Mouse (Mus musculus) lung, adult 18-20 months (tissue): Measurements from ENCODE around the gene Cyp4f37.
"Not testable (repeated sequence)": the region's sequence is repeated elsewhere in the genome, so short reads cannot be mapped to it uniquely, and the experiment has no call there.

Experiments
- DNase-seq, 2 experiments: peaks; one replicate each; pipeline ENCODE4 v3.0.0; 2022; ENCODE audit warnings: mixed read lengths in 2 of 2

Cyp4f37 gene

GRCm38 (mm10) chr17:32621018-32621417 is at the start of gene Cyp4f37:
Gene Cyp4f37 (plus strand): TSS chr17:32621309.
- DNase-seq = not testable (repeated sequence)

DNA sequence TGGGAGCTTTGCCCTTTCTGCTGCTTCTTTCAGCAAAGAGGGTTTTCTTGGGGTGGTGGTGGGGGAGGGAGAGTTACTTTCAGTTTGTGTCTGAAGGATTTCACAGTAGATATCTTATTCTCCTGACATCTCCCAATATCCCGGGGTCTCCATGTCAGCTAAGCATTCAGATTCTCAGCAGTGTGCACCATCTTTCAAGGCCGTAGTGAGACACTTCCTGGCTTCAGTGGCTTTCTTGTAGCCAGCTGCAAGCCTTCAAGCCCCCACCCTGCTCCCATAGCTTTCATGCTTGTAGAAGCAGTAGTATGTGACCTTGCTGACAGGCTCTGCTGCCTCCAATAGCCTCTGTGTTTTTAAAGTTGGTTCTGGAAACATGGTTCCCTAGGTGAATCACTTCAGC is 47.8 kb upstream of the Cyp4f37 start:
- not testable (repeated sequence) for DNase-seq

GRCm38 (mm10) chr17:32577496-32578186 is 43.5 kb upstream of the Cyp4f37 start:
- DNase-seq = peak in 1 of 2 experiments; percentile 18

GRCm38 (mm10) chr17:32596494-32596893 is 24.6 kb upstream of the Cyp4f37 start:
- no peak for DNase-seq

GRCm38 (mm10) chr17:32608055-32608454 is 13.1 kb upstream of the Cyp4f37 start:
- peak in 1 of 2 experiments; percentile 9 for DNase-seq

- not testable (repeated sequence) for DNase-seq
These were observed 10.9 kb upstream of the Cyp4f37 start for GRCm38 (mm10) chr17:32610231-32610630.

GRCm38 (mm10) chr17:32610896-32611295 is 10.2 kb upstream of the Cyp4f37 start:
- DNase-seq = no peak

DNA sequence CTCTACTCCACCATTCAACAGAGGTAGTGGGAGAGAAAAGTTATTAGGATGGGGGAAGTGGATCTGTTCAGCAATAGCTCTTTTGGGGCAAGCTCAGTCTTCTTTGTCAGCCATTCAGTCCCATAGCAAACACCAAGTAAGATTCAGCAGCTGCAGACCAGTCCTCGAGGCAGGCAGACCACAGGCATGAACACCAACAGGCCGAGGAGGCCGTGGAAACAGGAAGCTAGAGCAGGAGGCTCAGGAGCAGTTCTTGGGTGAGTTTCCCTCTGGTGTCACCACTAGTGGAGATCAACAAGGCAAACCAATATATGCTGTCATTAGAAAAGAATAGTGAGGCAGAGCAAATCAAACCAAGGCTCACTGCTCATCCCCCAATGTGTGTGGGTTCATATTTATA is 8.7 kb upstream of the Cyp4f37 start:
- DNase-seq = no peak

- DNase-seq = no peak
These were observed 3.9 kb upstream of the Cyp4f37 start for GRCm38 (mm10) chr17:32617252-32617651.

- not testable (repeated sequence) for DNase-seq
These were observed 8.6 kb downstream of the Cyp4f37 start for GRCm38 (mm10) chr17:32629726-32630125.

DNA sequence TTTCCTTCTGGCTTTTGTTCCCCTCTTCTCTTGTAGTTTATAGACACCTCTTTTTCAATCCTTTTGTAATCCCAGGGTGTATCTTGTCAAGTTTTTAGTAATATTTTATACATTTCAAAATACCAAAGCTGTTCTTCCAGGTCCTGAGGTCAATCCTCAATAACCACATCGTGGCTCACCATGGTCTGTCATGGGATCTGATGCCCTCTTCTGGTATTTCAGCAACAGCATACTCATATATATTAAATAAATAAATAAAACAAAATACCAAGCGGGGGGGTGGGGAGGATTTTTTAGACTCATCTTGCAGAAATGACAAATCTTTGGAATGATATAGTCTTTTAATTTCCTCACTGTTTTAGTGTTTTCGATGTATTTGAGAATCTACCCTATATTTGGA is 10.8 kb downstream of the Cyp4f37 start:
- DNase-seq = no peak

- not testable (repeated sequence) for DNase-seq
These were observed 13.3 kb downstream of the Cyp4f37 start for GRCm38 (mm10) chr17:32634242-32634971.

- DNase-seq = peak; percentile 75 to 77
These were observed 13.8 kb downstream of the Cyp4f37 start for GRCm38 (mm10) chr17:32634972-32635314.

DNA sequence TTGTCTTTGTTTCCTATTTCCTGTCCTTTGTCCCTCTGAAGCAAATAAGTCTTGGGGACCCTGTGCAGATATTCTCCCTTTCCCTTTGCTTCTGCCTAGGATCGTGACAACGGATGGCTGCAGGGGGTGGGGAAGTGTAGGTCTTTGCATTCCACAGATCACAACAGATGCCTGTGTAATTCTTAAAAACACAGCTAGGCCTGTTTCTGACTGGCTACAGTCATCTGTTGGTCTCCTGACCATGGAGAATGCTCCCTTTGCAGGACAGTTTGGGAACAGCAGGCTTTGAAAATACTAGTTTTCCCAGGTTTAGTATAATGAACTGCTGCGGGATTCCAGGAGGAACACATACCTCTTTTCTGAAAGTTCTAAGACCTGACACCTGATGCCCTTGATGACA is 15.2 kb downstream of the Cyp4f37 start:
- DNase-seq = no peak

GRCm38 (mm10) chr17:32637151-32637550 is 16.0 kb downstream of the Cyp4f37 start:
- no peak for DNase-seq

- DNase-seq = no peak
These were observed 25.5 kb downstream of the Cyp4f37 start for GRCm38 (mm10) chr17:32646631-32647030.

GRCm38 (mm10) chr17:32653860-32654259 is 32.8 kb downstream of the Cyp4f37 start:
- DNase-seq = no peak

DNA sequence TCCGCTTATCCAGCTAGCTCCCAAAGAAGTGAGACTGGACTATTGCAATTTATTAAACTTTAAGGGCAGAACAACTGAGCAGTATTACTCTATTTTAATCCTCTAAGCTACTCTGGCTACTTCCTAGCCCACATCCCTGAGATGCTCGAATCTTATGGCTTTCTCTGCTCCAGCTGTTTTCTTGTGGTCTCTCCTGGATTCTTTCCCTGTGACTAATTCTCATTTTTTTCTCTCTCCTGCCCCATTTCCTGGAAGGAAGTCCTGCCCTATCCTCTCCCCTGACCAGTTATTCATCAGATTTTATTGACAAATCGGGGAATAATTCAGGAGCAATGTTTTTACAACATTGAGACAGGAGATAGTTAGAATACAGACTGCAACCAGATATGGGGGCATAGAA is 35.9 kb downstream of the Cyp4f37 start:
- no peak for DNase-seq

DNA sequence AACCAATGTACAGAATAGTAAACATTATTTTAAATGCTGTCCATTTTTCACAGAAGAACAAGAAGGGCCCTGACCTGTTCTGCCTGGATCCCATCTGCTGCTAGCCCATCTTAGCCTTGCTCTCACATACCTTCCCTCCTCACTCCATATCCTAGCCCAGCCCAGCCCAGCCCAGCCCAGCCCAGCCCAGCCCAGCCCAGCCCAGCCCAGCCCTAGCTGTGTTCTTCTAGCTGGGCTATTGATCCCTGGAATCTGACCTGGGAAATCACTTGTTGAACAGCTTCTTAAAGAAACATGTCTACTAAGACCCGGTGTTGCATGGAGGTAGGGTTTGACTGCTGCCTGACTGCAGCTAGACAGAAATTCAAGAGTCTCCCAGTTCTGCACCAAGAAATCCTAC is 37.1 kb downstream of the Cyp4f37 start:
- no peak for DNase-seq

GRCm38 (mm10) chr17:32658712-32659111 is 37.6 kb downstream of the Cyp4f37 start, which contains the start of gene Cyp4f40:
Gene Cyp4f40 (plus strand): TSS chr17:32658900.
- peak; percentile 55 to 70 for DNase-seq

DNA sequence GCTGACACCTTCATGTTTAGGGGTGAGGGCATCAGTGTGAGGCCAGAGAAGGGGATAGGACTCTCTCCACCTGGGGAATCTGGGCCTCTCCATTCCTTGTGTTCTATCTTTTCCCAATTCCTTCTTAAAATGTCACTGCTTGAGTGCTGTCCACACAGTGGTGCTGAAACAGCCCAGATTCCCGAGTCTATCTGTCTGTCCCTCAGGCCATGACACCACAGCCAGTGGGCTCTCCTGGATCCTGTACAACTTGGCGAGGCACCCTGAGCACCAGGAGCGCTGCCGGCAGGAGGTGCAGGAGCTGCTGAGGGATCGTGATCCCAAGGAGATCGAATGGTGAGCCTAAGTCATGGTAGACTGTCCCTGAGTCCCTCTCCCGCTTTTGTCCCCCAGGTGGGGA is 52.9 kb downstream of the Cyp4f37 start:
- no peak for DNase-seq

DNA sequence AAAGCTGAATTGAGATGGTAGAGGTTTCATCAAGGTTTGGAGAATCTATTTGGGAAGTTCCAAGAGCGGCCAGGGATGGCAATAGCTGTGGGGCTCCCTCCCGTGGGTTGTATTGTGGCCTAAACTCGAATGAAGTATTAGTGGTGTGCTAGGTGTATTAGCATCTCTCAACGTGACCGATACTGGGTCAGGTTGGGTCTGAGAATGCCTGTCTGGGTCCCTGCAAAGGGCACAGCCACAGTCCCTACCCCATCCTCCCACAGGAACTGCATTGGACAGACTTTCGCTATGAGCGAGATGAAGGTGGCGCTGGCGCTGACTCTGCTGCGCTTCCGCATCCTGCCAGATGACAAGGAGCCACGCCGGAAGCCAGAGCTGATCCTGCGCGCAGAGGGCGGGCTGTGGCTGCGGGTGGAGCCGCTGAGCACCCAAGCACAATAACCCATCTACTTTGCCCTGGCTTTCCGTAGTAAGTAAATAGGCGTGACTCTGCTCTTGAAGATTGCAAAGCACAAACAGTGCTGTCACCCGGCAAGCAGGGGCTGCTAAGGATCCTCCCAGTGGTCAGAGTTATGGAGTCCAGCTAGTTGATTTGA is 55.0 kb downstream of the Cyp4f37 start:
- DNase-seq = peak; percentile 20 to 28

DNA sequence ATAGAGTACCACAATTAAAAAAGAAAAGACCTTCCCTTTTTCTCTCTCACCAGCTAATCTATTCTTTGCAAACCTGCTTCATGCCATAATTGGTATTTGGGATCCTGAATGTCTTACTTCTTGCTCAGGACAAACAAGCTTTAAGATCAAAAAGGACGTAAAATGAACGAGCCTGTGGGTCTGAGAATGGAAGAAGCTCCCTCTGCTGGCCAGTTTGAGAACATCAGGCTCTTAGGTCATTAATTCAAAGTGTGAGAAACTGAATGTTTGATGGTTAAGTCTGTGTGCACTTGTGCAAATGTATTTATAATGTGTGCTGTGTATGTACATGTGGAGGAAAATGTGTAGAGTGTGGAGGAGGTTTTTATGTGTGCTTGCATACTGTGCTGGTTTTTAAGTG is 59.3 kb downstream of the Cyp4f37 start:
- DNase-seq = peak in 1 of 2 experiments; percentile 34
